Mouse (Mus musculus) E14TG2a.4 (cell line): ENCODE measurements around the gene Atxn7l1.

Source experiments
- CTCF ChIP-seq: conservative IDR thresholded peaks from 2 replicates; pipeline ENCODE4 v1.5.1; 2014; ENCODE audit warnings: low read length
- NANOG ChIP-seq: IDR thresholded peaks from 2 replicates; pipeline ENCODE4 v1.6.1; 2014; ENCODE audit warnings: borderline replicate concordance, low read length, mixed read lengths

DNA sequence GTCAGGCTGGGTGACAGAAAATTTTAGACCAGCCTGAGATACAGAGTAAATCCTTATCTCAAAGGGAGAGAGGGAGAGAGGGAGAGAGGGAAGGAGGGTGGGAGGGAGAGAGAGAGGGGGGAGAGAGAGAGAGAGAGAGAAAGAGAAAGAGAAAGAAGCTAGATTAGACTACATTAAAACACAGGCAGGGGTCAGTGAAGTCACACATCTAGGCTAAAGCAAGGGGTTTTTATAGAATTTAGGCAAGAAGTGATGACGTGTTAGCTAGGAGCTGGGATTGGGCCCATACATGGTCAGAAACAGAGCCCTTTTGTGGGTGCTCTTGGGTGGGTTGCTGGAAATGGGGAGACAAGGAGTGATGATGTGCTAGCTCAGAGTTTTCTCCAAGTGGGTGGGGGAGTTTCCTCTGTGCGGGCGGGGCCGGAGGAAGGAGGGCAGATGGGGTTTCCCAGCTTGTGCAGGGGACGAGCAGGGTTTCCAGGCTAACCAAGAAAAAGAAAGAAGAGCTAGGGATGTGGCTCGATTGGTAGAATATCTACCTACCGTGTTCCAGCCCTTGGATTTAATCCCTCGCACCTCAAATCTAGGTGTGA, 136.9 kb downstream of the Atxn7l1 start:
- TF ChIP-seq CTCF = no peak
- no peak for TF ChIP-seq NANOG
